Mouse (Mus musculus): ENCODE data around the gene 0610010K14Rik.
A peak's percentile ranks its signal among the peaks of the same experiment; 100 is the strongest.

0610010K14Rik gene

DNA sequence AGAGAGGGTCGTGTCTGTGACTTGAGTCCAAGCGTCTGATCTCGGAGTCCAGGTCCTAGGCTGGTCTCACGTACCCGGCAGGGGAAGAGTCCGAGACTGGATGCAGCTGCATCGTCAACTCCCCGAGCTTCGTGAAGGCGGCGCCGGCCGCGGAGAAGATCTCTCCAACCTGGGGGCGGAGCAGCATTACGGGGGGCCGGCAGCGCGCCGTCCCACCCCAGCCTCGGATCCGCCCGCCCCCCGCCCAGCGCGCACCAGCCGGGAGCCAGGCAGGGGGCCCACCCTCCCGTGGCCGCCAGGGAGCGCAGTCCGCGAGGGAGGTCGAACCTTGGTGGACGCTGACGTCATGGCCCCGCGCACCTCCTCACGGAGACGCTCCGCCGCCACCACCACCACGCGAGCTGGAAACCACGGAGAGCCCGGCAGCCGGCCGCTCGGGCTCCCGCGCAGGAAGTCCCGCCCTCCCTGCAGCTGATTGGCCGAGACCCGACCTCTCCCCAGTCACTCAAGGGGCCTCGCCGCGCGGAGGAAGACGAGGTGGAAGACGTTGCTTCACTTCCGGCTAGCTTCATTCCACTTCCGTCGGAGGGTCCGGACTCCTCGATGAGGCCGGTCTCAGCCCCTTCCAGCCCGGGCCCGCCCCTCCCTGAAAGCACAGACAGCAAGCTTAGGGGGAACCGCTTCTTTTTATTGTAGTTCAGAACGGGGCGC lies at the start of gene 0610010K14Rik:
Gene 0610010K14Rik (minus strand): TSS at position 458 of the 711 bp plus-strand sequence.
- peak; percentile 98 to 99 for DNase-seq

DNA sequence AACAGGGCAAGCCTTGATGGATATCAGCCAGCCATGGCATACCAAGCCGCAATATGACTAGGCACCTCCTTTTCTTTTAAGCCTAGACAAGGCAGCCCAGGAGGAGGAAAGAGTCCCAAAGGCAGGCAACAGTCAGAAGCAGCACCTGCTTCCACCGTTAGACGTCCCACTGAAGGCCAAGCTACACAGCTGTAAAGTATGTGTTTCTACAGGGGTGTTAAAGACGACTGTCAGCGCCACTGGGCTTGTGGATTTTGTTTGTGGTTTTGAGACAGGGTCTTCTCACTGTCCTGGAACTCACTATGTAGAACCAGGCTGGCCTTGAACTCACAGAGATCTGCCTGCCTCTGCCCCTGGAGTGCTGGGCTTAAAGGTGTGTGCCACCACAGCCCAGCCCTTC lies 48.0 kb upstream of the 0610010K14Rik start:
- DNase-seq, result no peak

DNA sequence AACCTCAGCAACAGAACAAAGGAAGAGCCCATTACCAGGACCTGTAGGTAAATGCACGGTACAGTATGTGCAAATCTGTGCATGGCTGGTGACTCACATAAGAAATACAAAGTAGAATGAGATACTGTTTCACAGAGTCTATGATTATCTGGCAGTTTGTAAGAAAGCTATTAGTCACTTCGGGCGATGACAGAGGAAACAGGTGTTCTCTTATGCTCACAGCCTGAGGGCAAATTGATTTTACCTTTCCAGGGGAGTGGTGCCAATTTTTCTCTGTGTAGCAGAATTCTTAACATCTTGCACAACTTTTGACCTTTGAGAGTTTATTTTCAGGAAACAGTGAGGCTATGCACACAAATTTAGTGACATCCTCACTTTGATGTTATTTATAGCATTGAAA lies 47.0 kb upstream of the 0610010K14Rik start:
- DNase-seq, result no peak

DNA sequence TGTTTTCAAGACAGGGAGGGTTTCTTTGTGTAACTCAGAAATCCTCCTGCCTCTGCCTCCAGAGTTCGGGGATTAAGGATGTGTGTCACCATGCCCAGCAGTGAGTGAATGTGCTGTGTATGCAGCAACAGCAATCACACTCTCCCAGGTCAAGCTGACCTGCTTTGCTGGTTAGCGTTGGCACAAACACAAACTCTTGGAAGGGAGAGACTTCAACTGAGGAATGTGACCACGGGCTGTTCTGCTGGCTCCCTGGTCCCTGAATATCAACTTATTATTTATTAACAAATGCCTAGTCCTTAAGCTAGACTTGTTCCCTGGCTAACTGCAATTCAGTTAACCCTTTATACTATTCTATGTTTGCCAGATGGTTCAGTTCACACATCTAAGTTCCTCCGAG lies 46.0 kb upstream of the 0610010K14Rik start:
- DNase-seq, result peak; percentile 11 to 64

DNA sequence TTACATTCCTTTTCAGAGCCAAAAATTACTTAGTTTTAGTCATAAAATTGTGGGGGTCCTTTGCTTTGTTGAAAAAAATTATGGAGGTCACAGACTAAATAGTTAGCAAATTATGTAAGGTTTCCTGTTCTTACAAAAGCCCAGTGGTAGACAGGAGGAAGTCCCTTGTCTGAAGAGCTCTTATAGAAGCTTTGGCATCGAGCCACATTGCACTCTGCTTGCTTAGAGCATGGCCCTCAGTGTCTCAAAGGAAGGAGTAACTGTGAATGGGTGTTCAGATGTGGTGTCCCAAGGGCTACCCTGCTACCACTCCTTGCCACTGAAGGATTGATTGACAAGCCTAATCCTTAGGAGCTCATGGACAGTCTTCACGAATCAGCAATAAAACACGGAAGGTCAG lies 42.7 kb upstream of the 0610010K14Rik start:
- peak in 1 of 2 experiments; percentile 62 for DNase-seq

DNA sequence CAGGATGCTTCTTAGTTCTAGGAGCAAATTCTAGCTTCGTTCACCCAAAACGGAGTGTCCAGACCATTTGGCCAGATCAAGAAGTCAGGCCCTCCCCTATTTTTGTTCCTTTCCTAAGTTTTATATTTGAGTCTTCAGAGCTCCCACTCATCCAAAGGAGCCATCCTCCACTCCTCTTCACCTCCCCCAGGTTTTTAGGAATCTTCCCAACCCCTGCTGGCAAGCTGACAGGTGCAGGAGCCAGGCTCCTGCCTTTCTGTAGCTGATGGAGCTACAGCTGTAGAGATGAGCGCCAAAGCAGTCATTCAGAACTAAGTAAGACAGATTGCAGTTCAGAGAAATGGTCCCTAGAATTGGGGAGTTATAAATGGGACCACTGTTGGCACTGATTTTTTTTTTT lies 41.2 kb upstream of the 0610010K14Rik start:
- no peak for DNase-seq

DNA sequence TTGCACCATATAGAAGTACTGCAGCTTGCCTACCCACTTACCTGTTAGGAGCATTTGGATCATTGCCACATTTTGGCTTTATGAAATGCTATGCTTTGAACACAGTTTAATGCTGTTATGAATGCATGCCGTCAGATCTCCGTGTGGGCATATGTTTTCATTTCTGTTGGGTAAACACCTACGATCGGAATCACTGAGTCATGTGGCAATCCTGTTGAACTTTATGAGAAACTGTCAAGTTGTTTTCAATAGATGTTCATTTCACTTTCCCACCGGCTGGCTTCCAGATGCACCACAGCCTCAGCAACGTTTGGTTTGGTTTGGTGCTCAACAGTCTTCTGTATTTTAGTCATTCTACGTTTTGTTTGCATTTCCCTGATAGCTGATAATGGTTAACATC lies 33.9 kb upstream of the 0610010K14Rik start:
- DNase-seq, result no peak

DNA sequence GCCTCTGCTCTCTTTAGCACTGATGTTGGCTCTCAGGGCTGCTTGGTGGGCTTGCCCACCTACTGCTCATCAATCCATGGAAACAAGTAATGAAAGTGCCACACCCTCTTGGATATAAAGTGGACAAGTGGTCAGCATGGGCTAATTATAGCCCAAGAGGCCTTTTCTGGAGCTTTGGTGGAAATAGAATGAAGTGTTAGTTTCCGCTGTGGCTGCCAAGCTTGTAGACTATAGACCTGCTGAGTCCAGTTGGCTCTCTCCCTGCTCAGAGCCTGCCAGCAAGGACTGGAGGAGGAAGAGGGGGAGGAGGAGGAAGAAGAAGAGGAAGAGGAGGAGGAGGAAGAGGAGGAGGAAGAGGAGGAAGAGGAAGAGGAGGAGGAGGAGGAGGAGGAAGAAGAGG lies 28.7 kb upstream of the 0610010K14Rik start:
- peak; percentile 22 to 48 for DNase-seq

DNA sequence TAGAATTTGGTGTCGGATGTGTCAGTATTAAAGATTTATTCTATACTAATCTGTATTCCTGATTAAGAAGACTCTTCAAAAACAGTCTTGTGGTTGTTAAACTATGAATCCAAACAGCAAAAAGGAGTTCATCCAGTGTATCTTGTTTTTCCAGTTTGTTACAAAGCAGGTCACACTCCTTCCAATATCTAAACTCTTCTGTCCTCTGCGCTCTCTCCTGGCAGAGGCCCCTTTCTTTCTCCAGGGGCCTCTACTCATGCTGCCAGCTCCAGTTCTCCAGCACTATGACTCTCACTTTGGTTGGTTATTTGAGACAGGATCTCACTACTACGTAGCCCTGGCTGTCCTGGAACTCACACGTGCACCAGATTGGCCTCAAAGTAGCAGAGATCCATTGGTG lies 28.1 kb upstream of the 0610010K14Rik start:
- DNase-seq, result no peak

DNA sequence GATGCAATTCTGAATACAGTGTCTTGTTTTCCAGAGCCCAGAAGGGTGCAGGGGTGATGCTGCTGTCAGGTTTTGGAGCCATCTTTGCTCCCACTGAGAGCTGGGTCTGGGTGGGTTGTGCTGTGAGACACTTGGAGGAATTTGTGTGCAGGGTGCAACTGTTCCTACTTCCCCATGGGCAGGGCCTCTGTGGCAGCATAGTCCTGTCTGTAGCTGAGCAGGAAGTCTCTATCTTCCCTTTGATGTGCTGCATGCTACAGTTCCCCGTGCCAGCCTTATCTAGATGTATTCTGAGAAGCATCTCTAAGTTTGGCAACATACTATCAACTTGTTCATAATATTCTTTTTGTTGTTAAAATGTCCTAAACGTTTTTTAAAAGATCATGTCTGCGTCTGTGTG lies 27.5 kb upstream of the 0610010K14Rik start:
- no peak for DNase-seq

DNA sequence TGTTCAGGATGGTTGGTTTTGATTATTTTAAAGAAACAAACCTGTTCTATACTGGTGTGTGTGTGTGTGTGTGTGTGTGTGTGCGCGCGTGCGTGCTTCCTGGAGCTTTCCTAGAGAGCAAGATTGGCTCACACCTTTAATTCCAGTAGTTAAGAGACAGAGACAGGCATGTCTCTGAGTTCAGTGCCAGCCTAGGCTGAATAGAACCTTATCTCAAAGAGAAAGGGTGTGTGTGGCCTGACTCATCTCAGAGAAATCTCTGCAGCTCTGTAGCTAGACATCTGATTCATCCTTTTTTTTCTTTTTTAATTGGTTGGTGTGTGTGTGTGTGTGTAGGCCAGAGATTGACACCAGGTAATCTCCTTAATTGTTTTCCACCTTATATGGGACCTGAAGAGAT lies 21.3 kb upstream of the 0610010K14Rik start:
- DNase-seq, result no peak

DNA sequence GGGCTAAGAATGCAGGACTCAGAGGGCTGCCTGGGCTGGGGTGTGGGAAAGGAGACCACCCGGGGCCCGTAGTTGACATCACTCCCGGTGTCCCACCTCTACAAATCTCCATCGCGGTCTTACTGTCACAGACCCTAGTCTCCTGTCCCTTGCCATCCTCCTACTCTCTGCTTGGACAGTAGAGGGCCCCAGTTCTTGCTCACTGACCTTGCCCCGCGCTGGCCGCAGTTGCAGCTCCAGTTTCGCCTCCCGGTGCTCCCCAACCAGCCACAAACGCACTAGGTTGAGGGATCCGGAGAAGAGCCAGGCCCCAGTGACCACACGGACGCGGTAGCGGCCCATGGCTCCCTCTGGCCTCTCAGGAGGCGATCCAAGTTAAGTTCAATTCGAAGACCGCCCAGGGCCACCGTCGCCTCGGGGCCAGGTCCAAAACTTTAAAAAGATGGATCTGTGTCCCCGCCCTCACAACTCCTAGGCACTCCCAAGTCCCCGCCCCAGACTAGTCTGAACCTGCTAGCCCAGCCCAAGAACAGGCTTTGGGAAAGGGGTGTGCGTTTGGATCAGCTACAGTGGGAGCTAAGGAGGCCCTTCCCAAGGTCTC lies 17.3 kb upstream of the 0610010K14Rik start, which contains the start of gene Alox12:
Gene Alox12 (minus strand): TSS at position 423 of the 601 bp plus-strand sequence.
- DNase-seq, result peak; percentile 69 to 84

DNA sequence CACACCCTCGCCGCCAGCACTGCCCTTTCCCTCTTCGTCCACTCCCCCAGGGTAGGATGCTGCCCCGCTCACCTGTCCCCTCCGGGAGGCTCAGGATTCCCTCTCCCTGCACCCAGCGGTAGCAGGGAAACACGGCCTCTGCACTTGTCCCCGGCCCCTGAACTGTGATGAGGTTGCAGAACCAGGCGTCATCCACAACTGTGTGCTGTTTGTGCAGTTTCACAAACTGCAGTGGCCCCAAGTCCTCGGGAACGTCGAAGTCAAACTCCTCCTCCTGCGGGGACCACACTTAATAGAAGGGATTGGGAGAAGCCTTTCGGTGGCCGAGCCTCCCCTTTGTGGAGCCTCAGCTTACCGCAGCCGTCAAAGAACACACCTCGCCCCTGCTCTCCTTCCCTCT lies 16.6 kb upstream of the 0610010K14Rik start:
- DNase-seq, result no peak

DNA sequence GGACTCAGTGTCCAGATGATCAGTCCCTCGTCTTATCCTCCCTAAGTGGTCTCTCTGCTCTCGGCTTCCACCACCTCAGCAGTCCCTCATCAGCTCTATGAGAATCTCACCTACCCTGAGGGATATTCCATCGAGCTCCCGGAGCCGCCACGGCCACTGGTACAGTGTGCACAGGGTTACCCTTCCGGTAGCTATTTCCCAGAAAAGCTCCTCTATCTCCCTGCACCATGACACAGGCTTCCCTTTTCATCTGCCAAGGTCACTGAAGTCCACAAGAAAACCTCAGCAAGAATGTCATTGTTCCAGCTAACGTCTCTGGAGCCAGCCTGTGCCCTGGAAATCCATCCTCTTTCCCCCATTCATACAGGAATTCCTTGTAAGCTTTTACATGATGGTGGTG lies 14.1 kb upstream of the 0610010K14Rik start:
- DNase-seq, result no peak

DNA sequence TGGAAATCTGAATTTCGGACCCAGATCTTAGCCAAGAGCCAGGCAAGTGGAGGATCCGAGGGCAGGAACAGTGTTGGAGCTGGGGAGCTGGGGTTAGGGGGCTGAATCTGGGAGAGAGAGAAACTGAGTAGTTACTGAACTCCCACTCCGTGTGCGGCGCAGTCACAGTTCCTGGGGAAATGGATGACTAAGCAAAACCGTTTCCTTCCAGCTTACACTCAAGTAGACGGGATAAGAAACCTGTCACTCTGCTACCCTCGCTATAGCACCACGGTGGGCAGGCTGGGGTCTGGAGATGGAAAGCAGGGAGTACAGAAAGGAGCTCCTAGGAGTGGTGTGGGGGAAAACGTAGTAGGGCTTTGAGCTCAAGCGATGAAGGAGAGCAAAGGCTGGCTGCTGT lies 12.4 kb upstream of the 0610010K14Rik start:
- DNase-seq, result peak in 1 of 2 experiments; percentile 20

DNA sequence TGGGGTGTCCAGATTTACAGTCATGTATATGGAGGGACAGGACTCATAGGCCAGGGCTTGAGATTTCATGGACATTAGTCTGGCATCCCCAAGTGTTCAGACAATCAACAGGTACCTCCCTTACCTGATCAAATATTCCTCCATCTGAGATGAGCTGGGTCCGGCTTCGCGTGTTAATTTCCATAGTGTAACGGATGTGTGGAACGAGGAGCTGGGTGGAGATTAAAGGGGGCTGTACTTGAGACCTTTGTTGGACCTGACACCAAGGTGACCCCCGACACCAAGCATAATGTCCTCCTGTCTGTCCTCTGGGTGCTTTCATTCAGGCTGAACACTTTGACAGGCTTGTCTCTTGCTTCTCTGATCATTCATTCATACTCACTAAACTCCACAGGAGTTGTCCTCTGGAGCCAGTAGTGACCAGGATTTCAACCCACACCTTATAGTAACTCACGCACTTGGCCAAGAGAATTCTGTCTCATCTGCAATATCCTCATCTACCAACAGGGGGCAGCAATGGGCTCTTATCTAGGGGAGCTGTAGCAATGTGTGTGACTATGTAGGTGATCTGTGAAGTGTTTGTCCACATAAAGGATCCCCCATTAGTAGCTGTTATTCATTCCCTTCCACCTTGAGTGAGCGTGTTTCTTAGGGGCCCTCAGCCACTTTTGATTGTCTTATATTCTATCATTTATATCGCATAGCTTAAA lies 9.6 kb upstream of the 0610010K14Rik start:
- peak; percentile 57 to 87 for DNase-seq

DNA sequence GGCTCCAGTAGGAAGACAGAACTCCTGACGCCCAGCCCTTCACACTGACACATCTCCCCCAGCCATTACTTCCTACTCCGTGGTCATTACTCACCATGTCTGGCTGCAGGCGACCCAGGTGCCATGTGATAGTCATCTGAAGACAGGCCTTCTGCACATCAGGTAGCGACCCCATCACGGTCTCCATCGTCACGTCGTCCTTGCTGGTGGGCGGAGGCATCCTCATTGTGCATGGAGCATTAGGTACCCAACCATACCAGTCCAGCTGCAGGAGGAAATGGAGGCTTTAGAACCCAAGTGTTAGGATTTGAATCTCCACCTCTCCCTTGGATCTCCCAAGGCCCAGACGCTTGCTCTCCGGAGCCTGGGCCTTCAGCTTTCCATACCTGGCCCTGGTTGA lies 4.9 kb upstream of the 0610010K14Rik start:
- DNase-seq, result peak in 1 of 2 experiments; percentile 36

DNA sequence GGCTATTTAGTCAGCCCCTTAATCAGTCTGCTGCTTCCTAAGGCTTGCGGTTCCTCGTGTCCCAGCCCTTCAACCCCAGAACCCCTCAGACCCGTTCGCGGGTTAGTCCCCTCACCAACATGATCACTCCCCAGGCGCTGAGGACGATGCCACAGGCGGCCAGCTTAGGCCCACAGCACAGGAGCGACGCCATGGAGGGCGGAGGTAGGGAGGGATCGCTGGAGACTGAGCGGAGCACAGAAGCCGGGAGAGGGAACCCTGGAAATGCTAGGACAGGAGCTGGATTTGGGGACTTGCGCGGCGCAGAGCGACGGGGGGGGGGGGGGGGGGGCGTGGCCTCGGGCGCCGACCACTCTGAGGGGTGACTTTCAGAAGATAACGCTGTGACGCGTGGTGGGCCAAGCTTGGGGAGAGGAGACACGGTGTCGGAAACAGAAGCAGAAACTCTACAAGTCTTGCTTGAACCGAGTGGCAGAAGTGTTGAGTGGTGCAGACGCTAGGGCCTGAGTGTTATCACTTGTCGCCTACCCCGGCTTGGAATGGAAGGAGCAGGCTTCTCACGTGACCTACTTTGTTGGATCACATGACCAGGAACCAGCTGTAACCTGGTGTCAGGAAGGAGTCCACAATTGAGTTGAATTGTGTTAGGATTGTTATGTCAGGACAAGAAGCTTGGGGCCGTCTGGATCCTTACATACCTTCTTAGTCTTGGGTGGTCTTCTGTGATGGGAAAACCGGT lies 2.0 kb upstream of the 0610010K14Rik start, which contains the start of the genes Gm21988 and Rnasek:
Gene Gm21988 (minus strand): TSS at position 290 of the 739 bp plus-strand sequence.
Gene Rnasek (minus strand): TSS at position 302 of the 739 bp plus-strand sequence.
- peak; percentile 87 to 90 for DNase-seq

DNA sequence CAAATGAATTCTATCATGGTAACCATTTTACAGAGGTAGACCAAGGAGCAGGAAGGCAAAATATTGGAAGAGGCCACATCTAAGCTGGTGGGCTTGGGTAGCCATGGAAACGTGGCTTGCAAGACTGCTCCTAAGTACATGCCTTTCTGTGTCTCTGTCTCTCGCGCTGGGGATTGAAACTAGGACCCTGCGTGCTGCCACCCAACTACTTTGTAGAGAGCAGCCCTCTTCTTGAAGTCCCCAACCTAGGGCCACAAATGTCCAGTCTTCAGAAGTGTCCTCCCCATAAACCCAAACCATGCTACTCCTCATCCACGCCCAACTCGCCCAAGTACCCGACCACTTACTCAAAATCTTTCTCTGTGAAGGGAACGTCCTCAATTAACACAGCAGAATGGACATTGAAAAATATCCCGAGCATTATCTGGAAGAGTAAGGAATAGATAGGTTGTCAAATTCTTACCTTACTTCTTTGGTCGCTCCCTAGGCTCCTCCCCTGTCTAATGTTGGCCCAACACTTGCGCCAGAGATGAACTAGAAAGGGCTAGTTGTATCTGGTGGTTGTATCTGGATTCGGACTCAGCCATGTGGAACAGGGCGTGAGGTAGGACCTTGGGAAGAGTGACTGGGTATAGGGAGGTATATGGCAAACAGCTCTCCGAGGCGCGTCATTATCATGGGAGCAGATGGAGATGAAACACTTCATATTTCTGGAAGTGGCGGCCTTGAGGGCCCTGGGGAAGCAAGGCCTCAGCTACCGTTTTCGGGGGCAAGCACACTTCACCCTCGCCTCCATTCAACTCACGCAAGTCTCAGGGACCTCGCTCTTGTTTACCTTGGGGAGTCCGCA lies 1.1 kb upstream of the 0610010K14Rik start:
- DNase-seq, result peak in 1 of 2 experiments; percentile 62

DNA sequence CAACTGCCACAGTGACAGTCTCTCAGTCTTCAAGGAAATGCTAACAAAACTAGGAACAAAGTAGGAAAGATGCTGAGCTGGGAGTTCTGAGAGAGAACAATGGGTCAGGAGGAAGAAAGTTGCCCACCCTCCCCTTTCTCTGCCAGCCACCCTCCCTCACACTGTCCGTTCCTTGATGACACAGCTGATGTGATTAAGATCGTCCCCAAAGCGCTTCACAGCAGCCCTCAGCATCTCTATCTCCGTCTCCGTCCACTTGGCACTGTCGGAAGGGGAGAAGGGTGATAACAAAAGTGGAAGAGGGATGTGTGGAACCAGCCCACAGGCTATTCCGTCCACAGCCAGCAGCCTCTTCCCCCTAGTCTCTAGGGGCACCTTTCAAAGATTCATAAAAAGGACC lies 997 bp downstream of the 0610010K14Rik start:
- peak in 1 of 2 experiments; percentile 37 for DNase-seq

DNA sequence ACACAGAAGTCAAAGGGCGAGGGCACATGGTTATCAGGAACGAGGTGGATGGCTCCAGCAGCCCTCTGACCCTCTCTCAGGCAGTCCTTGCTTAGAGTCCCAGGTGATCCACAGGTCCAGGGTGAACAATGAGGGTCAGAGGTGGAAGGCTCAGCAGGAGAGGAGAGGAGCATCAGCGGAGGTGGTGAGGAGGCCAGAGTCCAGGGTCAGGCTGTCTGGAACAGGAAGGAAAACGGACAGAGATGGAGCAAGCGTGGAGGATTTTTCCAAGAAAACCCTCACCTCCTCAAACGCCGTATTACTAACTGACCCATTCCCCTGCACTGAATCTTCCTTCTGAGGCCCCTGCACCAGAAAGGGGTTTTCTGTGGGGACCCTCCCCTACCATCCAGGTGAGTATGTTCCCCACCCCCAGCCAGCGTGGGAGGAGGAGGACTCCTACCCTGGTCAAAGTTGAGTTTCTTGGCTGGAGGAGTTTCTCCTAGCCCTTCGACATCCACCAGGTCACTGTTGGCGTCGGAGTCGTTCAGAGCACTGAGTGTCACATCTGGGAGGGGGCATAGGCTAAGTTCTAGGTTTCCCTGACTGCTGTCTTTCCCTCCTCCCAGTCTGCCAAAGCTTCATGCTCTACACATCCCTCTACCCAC lies 2.3 kb downstream of the 0610010K14Rik start:
- peak; percentile 48 to 82 for DNase-seq

Data from kidney, postnatal 25 days (tissue).